Mouse (Mus musculus) liver, adult 2 months (tissue): ENCODE measurements at regions not wholly inside any gene's neighbourhood (a gene's known extent, or its start where the extent isn't known, plus 50 kb on each side); places are given as distances from the start of the nearest gene placed in this dataset.

Experiments
- CTCF ChIP-seq: fragments of 200-500 bp; IDR thresholded peaks from 2 replicates; pipeline ENCODE4 v1.5.1; 2011; ENCODE audit warnings: low read depth, low read length, control low read depth
- POLR2A ChIP-seq: fragments of 200-500 bp; IDR thresholded peaks from 2 replicates; pipeline ENCODE4 v1.6.1; 2011; ENCODE audit warnings: low read length, control low read depth; ENCODE audit not compliant: insufficient read depth; ENCODE audit errors: extremely low read depth

GRCm38 (mm10) chr1:14506831-14507690, 1586.1 kb downstream of the 4930444P10Rik start:
- TF ChIP-seq CTCF (no peak), POLR2A (no peak)
